Mouse (Mus musculus) thymus, adult 2 months (tissue): Measurements from ENCODE around the gene Cnksr3.

Experiments
- CTCF ChIP-seq: fragments of 200-500 bp; IDR thresholded peaks from 2 replicates; pipeline ENCODE4 v1.5.1; 2012; ENCODE audit warnings: mild to moderate bottlenecking, control low read depth, low read length, moderate library complexity, borderline replicate concordance; ENCODE audit not compliant: control insufficient read depth, poor library complexity, insufficient read depth; ENCODE audit errors: extremely low read depth
- POLR2A ChIP-seq: fragments of 200-500 bp; IDR thresholded peaks from 2 replicates; pipeline ENCODE4 v1.6.1; 2012; ENCODE audit warnings: mild to moderate bottlenecking, low read length, control low read depth, moderate library complexity; ENCODE audit not compliant: control insufficient read depth, poor library complexity, insufficient read depth; ENCODE audit errors: extremely low read depth

DNA sequence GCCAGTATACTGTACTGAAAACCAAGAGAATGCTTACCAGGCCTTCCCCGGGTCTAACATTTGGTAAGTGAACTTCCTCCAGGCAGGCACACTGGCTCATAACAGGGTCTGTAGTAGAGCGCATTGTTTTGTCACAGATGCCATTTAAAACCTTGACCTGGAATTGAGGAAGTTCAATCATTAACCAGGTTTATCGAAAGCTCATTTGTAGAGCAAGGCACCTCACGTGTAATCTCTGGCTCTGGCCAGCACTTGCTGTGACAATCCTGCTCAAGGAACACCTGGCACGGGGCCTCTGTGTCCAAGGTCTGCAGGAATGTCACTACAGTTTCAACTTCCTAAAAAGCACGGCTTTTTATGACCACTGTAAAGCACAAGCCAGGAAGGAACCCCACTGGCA lies 71.8 kb downstream of the Cnksr3 start:
- TF ChIP-seq CTCF: no peak
- TF ChIP-seq POLR2A: no peak
